In the genomic region with DNA sequence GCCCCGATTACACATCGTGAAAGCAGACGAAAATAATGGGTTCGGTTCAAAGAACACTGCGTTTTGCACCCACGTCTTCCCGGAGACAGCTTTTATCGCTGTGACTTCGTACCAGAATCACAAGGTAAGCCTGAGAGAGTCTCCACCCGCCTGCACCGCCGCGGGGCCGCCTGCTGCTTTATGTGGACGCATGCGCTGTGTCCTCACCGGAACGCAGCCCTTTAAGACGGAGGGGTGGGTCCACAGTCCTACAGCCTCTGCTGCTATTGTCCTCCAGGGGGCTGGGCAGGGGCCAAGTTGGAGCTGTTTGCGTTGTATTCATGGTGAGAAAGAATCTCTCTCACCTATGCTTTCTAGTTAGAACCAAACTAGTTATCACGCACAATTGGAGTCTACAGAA, we compare ENCODE assay signal across 9 mouse cellular contexts. TPM values are rescaled to one million over a fixed set of nuclear protein-coding genes. Genes with fewer than 3 reads are reported as not detected.
DNase-seq lines count a peak whose midpoint lies in the region; ATAC-seq and TF ChIP-seq lines count a peak whose summit lies in the region.
"Had no signal": no experiment of that assay in that cellular context is flagged by ENCODE, and none has a peak within 500 bp of the region (broad histone marks: within the 10 kb centered on the region; RNA-seq: fewer than 3 reads in every experiment).

No protein-coding gene starts in this region.

- peaks cover 63% of the 10 kb centered on the region for H3K27me3 ChIP-seq in kidney, postnatal 0 days (ENCODE audit: insufficient read depth, low read length)
- H3K27me3 ChIP-seq in heart, embryonic 14.5 days (ENCODE audit: control insufficient read depth, insufficient read depth, low read length) = peaks cover 12% of the 10 kb centered on the region
- H3K27me3 ChIP-seq in liver, embryonic 11.5 days (replicated peaks; ENCODE audit: control insufficient read depth, insufficient read depth, low read length) = peaks cover 80% of the 10 kb centered on the region

- WGBS in kidney, postnatal 0 days = 1% methylated on average over 21 of the region's 21 CpGs
- 5% methylated on average over 21 of the region's 21 CpGs for WGBS in heart, embryonic 14.5 days
- WGBS in liver, embryonic 11.5 days = 3% methylated on average over 21 of the region's 21 CpGs

- peak; percentile 25; the same call in 1 of the 2 replicates for TF ChIP-seq CTCF in kidney, postnatal 0 days (IDR thresholded peaks at IDR 0.05; ENCODE audit: low read depth)

- no peak overlapping the region for H3K9ac ChIP-seq in kidney, postnatal 0 days (ENCODE audit: low read depth, low read length)
- peak overlapping the region; percentile 57 for H3K9ac ChIP-seq in heart, embryonic 14.5 days (ENCODE audit: low read length)
- H3K9ac ChIP-seq in liver, embryonic 11.5 days (ENCODE audit: low read depth, low read length) = no peak overlapping the region

- no peaks in the 10 kb centered on the region for H3K36me3 ChIP-seq in kidney, postnatal 0 days (ENCODE audit: insufficient read depth, low read length)
- H3K36me3 ChIP-seq in heart, embryonic 14.5 days (ENCODE audit: control insufficient read depth, insufficient read depth, low read length) = peaks cover 68% of the 10 kb centered on the region
- no peaks in the 10 kb centered on the region for H3K36me3 ChIP-seq in liver, embryonic 11.5 days (ENCODE audit: control insufficient read depth, insufficient read depth, low read length)

- DNase-seq in kidney, postnatal 0 days (ENCODE audit: low spot score) = peak; percentile 25
- DNase-seq in kidney, postnatal 25 days = no peak
- peak; percentile 86 for DNase-seq in embryo, embryonic 10 days (ENCODE audit: low spot score)
- DNase-seq in liver, embryonic 11.5 days (ENCODE audit: low spot score) = no peak
- peak; percentile 27 for DNase-seq in yolk sac, embryonic 10.5 days (ENCODE audit: low spot score)
- DNase-seq in left cerebral cortex, adult 9 months (ENCODE audit: low spot score in 2 of 2) = no peak
- no peak for DNase-seq in frontal cortex, adult 2 months (ENCODE audit: extremely low spot score in 1 of 2, low spot score in 1 of 2)

- H3K4me2 ChIP-seq in kidney, postnatal 0 days (ENCODE audit: low read length) = peak overlapping the region; percentile 25; the same call in 1 of the 2 replicates
- peak overlapping the region; percentile 60 for H3K4me2 ChIP-seq in heart, embryonic 14.5 days (ENCODE audit: low read length)
- peak overlapping the region; percentile 46 for H3K4me2 ChIP-seq in liver, embryonic 11.5 days

- no peak for ATAC-seq in kidney, postnatal 0 days (replicated peaks; ENCODE audit: low FRiP score, low read depth)
- peak; percentile 75 for ATAC-seq in heart, embryonic 14.5 days (ENCODE audit: insufficient number of reproducible peaks, insufficient read depth, low FRiP score, low read depth)
- ATAC-seq in liver, embryonic 11.5 days (replicated peaks; ENCODE audit: low FRiP score) = no peak

- H3K4me3 ChIP-seq in kidney, postnatal 0 days (replicated peaks; ENCODE audit: low read depth, low read length) = no peak overlapping the region
- H3K4me3 ChIP-seq in heart, embryonic 14.5 days (ENCODE audit: control insufficient read depth in 1 of 2, insufficient read depth in 1 of 2, low read depth in 1 of 2, low read length in 2 of 2) = peak overlapping the region; percentile 9 to 24; a peak in 2 of 4 replicates
- no peak overlapping the region for H3K4me3 ChIP-seq in liver, embryonic 11.5 days (ENCODE audit: low read depth, low read length)

- H3K4me1 ChIP-seq in kidney, postnatal 0 days (replicated peaks; ENCODE audit: insufficient read depth, low read length) = no peaks in the 10 kb centered on the region
- H3K4me1 ChIP-seq in heart, embryonic 14.5 days (ENCODE audit: control insufficient read depth in 2 of 2, insufficient read depth in 2 of 2, low read length in 2 of 2) = peaks cover 14 to 39% of the 10 kb centered on the region in 2 experiments
- no peaks in the 10 kb centered on the region for H3K4me1 ChIP-seq in liver, embryonic 11.5 days (replicated peaks; ENCODE audit: control insufficient read depth, insufficient read depth, low read length)

- H3K27ac ChIP-seq in kidney, postnatal 0 days = no peak overlapping the region
- peak overlapping the region in 1 of 2 experiments; percentile 43; a peak in 2 of 4 replicates for H3K27ac ChIP-seq in heart, embryonic 14.5 days (replicated peaks in 1 of 2; ENCODE audit: control insufficient read depth in 1 of 2, insufficient read depth in 1 of 2, low read depth in 2 of 2, low read length in 2 of 2)
- no peak overlapping the region for H3K27ac ChIP-seq in liver, embryonic 11.5 days (ENCODE audit: low read depth, low read length)

- no peaks in the 10 kb centered on the region for H3K9me3 ChIP-seq in kidney, postnatal 0 days (replicated peaks; ENCODE audit: low read length)
- no peaks in the 10 kb centered on the region for H3K9me3 ChIP-seq in heart, embryonic 14.5 days (ENCODE audit: control insufficient read depth, low read length)
- H3K9me3 ChIP-seq in liver, embryonic 11.5 days (ENCODE audit: control insufficient read depth, low read length) = no peaks in the 10 kb centered on the region

RNA-seq across cellular contexts. Expression of gene Tbx5, which starts 12.5 kb away (rescaled TPM):
- not detected in 2 replicates for polyA plus RNA-seq in kidney, postnatal 0 days (2015; fragmentation: Nextera tagmentation; extraction: Ambion mirVana)
- 33.1 and 39.2 TPM in 2 replicates for polyA plus RNA-seq in heart, embryonic 14.5 days (2014; fragmentation: Nextera tagmentation; extraction: Ambion mirVana)
- polyA plus RNA-seq in liver, embryonic 11.5 days (2014; fragmentation: Nextera tagmentation; extraction: Ambion mirVana) = 3.6 and 5.7 TPM in 2 replicates
- polyA plus RNA-seq in frontal cortex, adult 2 months (2012; rRNA removed) = not detected in 2 replicates
- polyA plus RNA-seq: spleen, adult 2 months had no signal

Comparison
In these comparisons a context has a peak if more than half of its experiments do, and no peak if none do; other contexts are left out.
1. DNase-seq: peak in kidney, postnatal 0 days (single experiment), embryo, embryonic 10 days (single experiment) and yolk sac, embryonic 10.5 days (single experiment); none in kidney, postnatal 25 days (0 of 2), liver, embryonic 11.5 days (single experiment), left cerebral cortex, adult 9 months (0 of 2) and frontal cortex, adult 2 months (0 of 2).
2. H3K4me3 ChIP-seq: peak in heart, embryonic 14.5 days (2 of 2); none in kidney, postnatal 0 days (single experiment) and liver, embryonic 11.5 days (single experiment).
3. Peak in every context shown above with its lines, with median percentiles within 50 percentile points of each other: H3K4me2 ChIP-seq.